Comparison of ENCODE assay signal across 17 mouse cellular contexts in genomic region chr8:111029589-111029988, GRCm38 (mm10). TPM values are rescaled to one million over a fixed set of nuclear protein-coding genes. Genes with fewer than 3 reads are reported as not detected.
DNase-seq lines count a peak whose midpoint lies in the region; ATAC-seq and TF ChIP-seq lines count a peak whose summit lies in the region.
"Had no signal": no experiment of that assay in that cellular context is flagged by ENCODE, and none has a peak within 500 bp of the region (broad histone marks: within the 10 kb centered on the region; RNA-seq: fewer than 3 reads in every experiment).

No protein-coding gene starts in this region.

- no peaks in the 10 kb centered on the region for H3K36me3 ChIP-seq in E14TG2a.4 (ENCODE audit: insufficient read depth, low read length)
- H3K36me3 ChIP-seq in macrophage (ENCODE audit: inconsistent target) = no peaks in the 10 kb centered on the region
- no peaks in the 10 kb centered on the region for H3K36me3 ChIP-seq in neural tube, embryonic 15.5 days
- H3K36me3 ChIP-seq: forebrain, embryonic 12.5 days; heart, embryonic 12.5 days; limb, embryonic 10.5 days; midbrain, embryonic 15.5 days had no signal

- peak overlapping the region; percentile 75 for H3K4me3 ChIP-seq in E14TG2a.4 (replicated peaks; ENCODE audit: low read length)
- peak overlapping the region; percentile 21 for H3K4me3 ChIP-seq in macrophage (ENCODE audit: inconsistent target)
- H3K4me3 ChIP-seq in neural tube, embryonic 15.5 days (replicated peaks) = no peak overlapping the region
- H3K4me3 ChIP-seq: forebrain, embryonic 12.5 days; heart, embryonic 12.5 days; limb, embryonic 10.5 days; midbrain, embryonic 15.5 days had no signal

- H3K4me2 ChIP-seq in neural tube, embryonic 15.5 days = no peak overlapping the region
- H3K4me2 ChIP-seq: forebrain, embryonic 12.5 days; heart, embryonic 12.5 days; midbrain, embryonic 15.5 days had no signal

- no peak for TF ChIP-seq CTCF in E14TG2a.4 (conservative IDR thresholded peaks at IDR 0.05; ENCODE audit: low read length)

- no peak overlapping the region for H3K9ac ChIP-seq in neural tube, embryonic 15.5 days (replicated peaks)
- H3K9ac ChIP-seq: forebrain, embryonic 12.5 days; heart, embryonic 12.5 days; midbrain, embryonic 15.5 days had no signal

- peaks cover 49% of the 10 kb centered on the region for H3K4me1 ChIP-seq in E14TG2a.4 (replicated peaks; ENCODE audit: low read depth, low read length)
- peaks cover 25% of the 10 kb centered on the region for H3K4me1 ChIP-seq in neural tube, embryonic 15.5 days

- peaks cover 22% of the 10 kb centered on the region for H3K79me2 ChIP-seq in macrophage (ENCODE audit: inconsistent target)

- intact Hi-C loops in heart, postnatal 14 days (cut with DNase I) = no loop called here

- H3K27ac ChIP-seq in macrophage = no peak overlapping the region
- H3K27ac ChIP-seq in neural tube, embryonic 15.5 days (replicated peaks) = no peak overlapping the region
- H3K27ac ChIP-seq: forebrain, embryonic 12.5 days; limb, embryonic 10.5 days; midbrain, embryonic 15.5 days had no signal

- no peak for ATAC-seq in neural tube, embryonic 15.5 days (ENCODE audit: low FRiP score)
- ATAC-seq: midbrain, embryonic 15.5 days had no signal

- peak; percentile 85 for DNase-seq in 416B (ENCODE audit: low read depth)
- peak; percentile 65 for DNase-seq in c-Kit-positive CD71-positive TER-119-positive erythroid progenitor cells, embryonic 14.5 days (ENCODE audit: low spot score)
- no peak for DNase-seq in heart, postnatal 14 days
- no peak for DNase-seq in cerebellum, adult 9-10 months
- DNase-seq: cerebellum, adult 9-11 months; gastrocnemius, postnatal 10 days; lung, postnatal 10 days; thymus, adult 2 months had no signal

- WGBS in macrophage (ENCODE audit: missing documents) = 37% methylated on average over 4 of the region's 4 CpGs
- WGBS in neural tube, embryonic 15.5 days = 61% methylated on average over 4 of the region's 4 CpGs

- H3K9me3 ChIP-seq in E14TG2a.4 (ENCODE audit: low read length) = no peaks in the 10 kb centered on the region
- no peaks in the 10 kb centered on the region for H3K9me3 ChIP-seq in neural tube, embryonic 15.5 days (replicated peaks)
- H3K9me3 ChIP-seq: forebrain, embryonic 12.5 days; heart, embryonic 12.5 days; limb, embryonic 10.5 days; midbrain, embryonic 15.5 days had no signal

- H3K27me3 ChIP-seq in E14TG2a.4 (ENCODE audit: insufficient read depth, low read length) = no peaks in the 10 kb centered on the region
- H3K27me3 ChIP-seq in neural tube, embryonic 15.5 days (replicated peaks) = peaks cover 10% of the 10 kb centered on the region; the same call in 1 of the 2 replicates

RNA-seq across cellular contexts. Expression of gene Ddx19b, which starts 2.0 kb away (rescaled TPM):
- total RNA-seq in macrophage (2018; cell fraction: chromatin; rRNA removed) = 10 to 100 TPM in 25 of 26 experiments, 1 to 10 TPM in 1; 9.9 to 43.4 (median 21.4) TPM
- total RNA-seq in macrophage (2018; cell fraction: cytosol; rRNA removed) = 1 to 10 TPM; 5.9 to 9.5 (median 7.7) TPM
- 10 to 100 TPM in 22 of 26 experiments, 1 to 10 TPM in 4; 6.2 to 26.4 (median 13.7) TPM for total RNA-seq in macrophage (2018; cell fraction: nucleus; rRNA removed)
- 4.9 to 7.6 TPM (median 6.2 TPM) in 3 replicates for polyA plus RNA-seq in macrophage (2018)
- total RNA-seq in heart, postnatal 14 days (2021) = 10 to 100 TPM; 10.6 to 11.7 TPM
- 6.0 and 6.1 TPM in 2 replicates for polyA plus RNA-seq in neural tube, embryonic 15.5 days (2015; fragmentation: Nextera tagmentation; extraction: Ambion mirVana)

RNA-seq across cellular contexts. Expression of gene Aars, which starts 3.4 kb away (rescaled TPM):
- total RNA-seq in macrophage (2018; cell fraction: chromatin; rRNA removed) = 100 to 1,000 TPM in 9 of 26 experiments, 10 to 100 TPM in 17; 16.2 to 132 (median 58.6) TPM
- 100 to 1,000 TPM in 10 of 26 experiments, 10 to 100 TPM in 16; 28.2 to 129 (median 68.6) TPM for total RNA-seq in macrophage (2018; cell fraction: cytosol; rRNA removed)
- total RNA-seq in macrophage (2018; cell fraction: nucleus; rRNA removed) = 100 to 1,000 TPM in 12 of 26 experiments, 10 to 100 TPM in 14; 21.4 to 164 (median 69.5) TPM
- 31.7 to 55.1 TPM (median 47.7 TPM) in 3 replicates for polyA plus RNA-seq in macrophage (2018)
- total RNA-seq in heart, postnatal 14 days (2021) = 10 to 100 TPM; 31.8 to 32.9 TPM
- 79.6 and 91.0 TPM in 2 replicates for polyA plus RNA-seq in neural tube, embryonic 15.5 days (2015; fragmentation: Nextera tagmentation; extraction: Ambion mirVana)

RNA-seq across cellular contexts. Expression of gene Exosc6, which starts 26.6 kb away (rescaled TPM):
- total RNA-seq in macrophage (2018; cell fraction: chromatin; rRNA removed) = not detected
- total RNA-seq in macrophage (2018; cell fraction: cytosol; rRNA removed) = not detected
- total RNA-seq in macrophage (2018; cell fraction: nucleus; rRNA removed) = not detected
- 0.31 TPM in 1 of 3 replicates, not detected in the others for polyA plus RNA-seq in macrophage (2018)
- total RNA-seq in heart, postnatal 14 days (2021) = not detected
- not detected in 2 replicates for polyA plus RNA-seq in neural tube, embryonic 15.5 days (2015; fragmentation: Nextera tagmentation; extraction: Ambion mirVana)
- total RNA-seq: gastrocnemius, postnatal 10 days; layer of hippocampus, postnatal 10 days had no signal
- polyA plus RNA-seq: midbrain, embryonic 15.5 days; neural tube, embryonic 14.5 days had no signal

RNA-seq across cellular contexts. Expression of gene Ddx19a, which starts 32.0 kb away (rescaled TPM):
- 10 to 100 TPM in 19 of 26 experiments, 1 to 10 TPM in 7; 3.3 to 26.7 (median 15.7) TPM for total RNA-seq in macrophage (2018; cell fraction: chromatin; rRNA removed)
- 10 to 100 TPM; 26.9 to 38.5 (median 31.9) TPM for total RNA-seq in macrophage (2018; cell fraction: cytosol; rRNA removed)
- 10 to 100 TPM in 23 of 26 experiments, 1 to 10 TPM in 3; 7.4 to 28.1 (median 13.8) TPM for total RNA-seq in macrophage (2018; cell fraction: nucleus; rRNA removed)
- polyA plus RNA-seq in macrophage (2018) = 29.5 to 44.2 TPM (median 44.0 TPM) in 3 replicates
- total RNA-seq in heart, postnatal 14 days (2021) = 10 to 100 TPM; 33.5 to 34.6 TPM
- polyA plus RNA-seq in neural tube, embryonic 15.5 days (2015; fragmentation: Nextera tagmentation; extraction: Ambion mirVana) = 9.8 and 11.6 TPM in 2 replicates

Comparison
In these comparisons a context has a peak if more than half of its experiments do, and no peak if none do; other contexts are left out.
1. DNase-seq: peak in 416B (single experiment) and c-Kit-positive CD71-positive TER-119-positive erythroid progenitor cells, embryonic 14.5 days (single experiment); none in heart, postnatal 14 days (0 of 2) and cerebellum, adult 9-10 months (single experiment).